ENCODE assay signal across 8 mouse cellular contexts in genomic region chr10:62650881-62651810, GRCm38 (mm10). TPM values are rescaled to one million over a fixed set of nuclear protein-coding genes. Genes with fewer than 3 reads are reported as not detected.
DNase-seq lines count a peak whose midpoint lies in the region; ATAC-seq and TF ChIP-seq lines count a peak whose summit lies in the region.

Gene Ddx50, minus strand, starts transcription at chr10:62651218.

- no peak for TF ChIP-seq CTCF in E14TG2a.4 (conservative IDR thresholded peaks at IDR 0.05; ENCODE audit: low read length)
- TF ChIP-seq CTCF in heart, postnatal 0 days (IDR thresholded peaks at IDR 0.05; ENCODE audit: low read depth): no peak
- no peak for TF ChIP-seq CTCF in testis, adult 2 months (IDR thresholded peaks at IDR 0.05; ENCODE audit: control insufficient read depth, insufficient read depth, insufficient replicate concordance, low read depth, low read length)

- peak; percentile 95 for DNase-seq in c-Kit-positive CD71-positive TER-119-positive erythroid progenitor cells, embryonic 14.5 days (ENCODE audit: low spot score)
- DNase-seq in heart, postnatal 0 days (ENCODE audit: low spot score): peak; percentile 100
- DNase-seq in kidney, postnatal 4 days: peak; percentile 98 to 99

- H3K27ac ChIP-seq in forebrain, embryonic 12.5 days: peak within 1 kb of the TSS; percentile 88
- peak within 1 kb of the TSS; percentile 95 for H3K27ac ChIP-seq in heart, postnatal 0 days (ENCODE audit: low read depth)
- H3K27ac ChIP-seq in liver, embryonic 16.5 days (ENCODE audit: low read length): peak within 1 kb of the TSS; percentile 91
- peak within 1 kb of the TSS; percentile 95 for H3K27ac ChIP-seq in neural tube, embryonic 13.5 days (replicated peaks)
- H3K27ac ChIP-seq in testis, adult 2 months (ENCODE audit: control insufficient read depth, insufficient read depth, low read depth, low read length): peak within 1 kb of the TSS; percentile 99

- under 1% methylated on average over 87 of the region's 89 CpGs for WGBS in forebrain, embryonic 12.5 days
- 1% methylated on average over 82 of the region's 89 CpGs for WGBS in heart, postnatal 0 days
- under 1% methylated on average over 89 of the region's 89 CpGs for WGBS in liver, embryonic 16.5 days (ENCODE audit: insufficient replicate concordance)
- 0% methylated on average over 80 of the region's 89 CpGs for WGBS in neural tube, embryonic 13.5 days

- H3K9ac ChIP-seq in forebrain, embryonic 12.5 days: peak within 1 kb of the TSS; percentile 73
- peak within 1 kb of the TSS; percentile 89 for H3K9ac ChIP-seq in heart, postnatal 0 days (replicated peaks; ENCODE audit: low read depth, low read length)
- H3K9ac ChIP-seq in liver, embryonic 16.5 days (ENCODE audit: low read depth, low read length): peak within 1 kb of the TSS; percentile 89
- H3K9ac ChIP-seq in neural tube, embryonic 13.5 days: peak within 1 kb of the TSS; percentile 93

- H3K4me2 ChIP-seq in forebrain, embryonic 12.5 days: peak within 1 kb of the TSS; percentile 80
- H3K4me2 ChIP-seq in heart, postnatal 0 days (ENCODE audit: low read depth, low read length): peak within 1 kb of the TSS; percentile 87
- peak within 1 kb of the TSS; percentile 85 for H3K4me2 ChIP-seq in liver, embryonic 16.5 days (ENCODE audit: low read depth, low read length)
- peak within 1 kb of the TSS; percentile 85 for H3K4me2 ChIP-seq in neural tube, embryonic 13.5 days

- TF ChIP-seq POLR2A in testis, adult 2 months (IDR thresholded peaks at IDR 0.05; ENCODE audit: control insufficient read depth, low read depth, low read length): peak; percentile 83

- ATAC-seq in forebrain, embryonic 12.5 days (ENCODE audit: low FRiP score): peak; percentile 100
- peak; percentile 98 for ATAC-seq in heart, postnatal 0 days (ENCODE audit: insufficient read depth, low read depth)
- ATAC-seq in liver, embryonic 16.5 days (ENCODE audit: low read depth): peak; percentile 95
- peak; percentile 100 for ATAC-seq in neural tube, embryonic 13.5 days (ENCODE audit: low read depth)

- peak; percentile 98 for TF ChIP-seq EP300 in heart, postnatal 0 days (IDR thresholded peaks at IDR 0.05; ENCODE audit: low read depth)

- peaks cover 18% of the 10 kb centered on the region for H3K36me3 ChIP-seq in E14TG2a.4 (ENCODE audit: insufficient read depth, low read length)
- H3K36me3 ChIP-seq in forebrain, embryonic 12.5 days (replicated peaks): peaks cover 14% of the 10 kb centered on the region
- peaks cover 11% of the 10 kb centered on the region for H3K36me3 ChIP-seq in heart, postnatal 0 days (replicated peaks; ENCODE audit: control insufficient read depth, insufficient read depth, low read length)
- peaks cover 5% of the 10 kb centered on the region for H3K36me3 ChIP-seq in liver, embryonic 16.5 days (ENCODE audit: control insufficient read depth, insufficient read depth)
- peaks cover 10% of the 10 kb centered on the region for H3K36me3 ChIP-seq in neural tube, embryonic 13.5 days
- no peaks in the 10 kb centered on the region; the same call in 1 of the 2 replicates for H3K36me3 ChIP-seq in testis, adult 2 months (ENCODE audit: control insufficient read depth, insufficient read depth, low read length)

- H3K4me3 ChIP-seq in E14TG2a.4 (replicated peaks; ENCODE audit: low read length): peak within 1 kb of the TSS; percentile 99
- H3K4me3 ChIP-seq in forebrain, embryonic 12.5 days (replicated peaks): peak within 1 kb of the TSS; percentile 83
- peak within 1 kb of the TSS; percentile 69 for H3K4me3 ChIP-seq in heart, postnatal 0 days (ENCODE audit: low read depth, low read length)
- H3K4me3 ChIP-seq in liver, embryonic 16.5 days (ENCODE audit: low read depth, low read length): peak within 1 kb of the TSS; percentile 99
- H3K4me3 ChIP-seq in neural tube, embryonic 13.5 days: peak within 1 kb of the TSS; percentile 89
- peak within 1 kb of the TSS; percentile 95 for H3K4me3 ChIP-seq in testis, adult 2 months (ENCODE audit: control insufficient read depth, low read depth, low read length)

- no peaks in the 10 kb centered on the region for H3K9me3 ChIP-seq in E14TG2a.4 (ENCODE audit: low read length)
- H3K9me3 ChIP-seq in forebrain, embryonic 12.5 days: no peaks in the 10 kb centered on the region
- no peaks in the 10 kb centered on the region for H3K9me3 ChIP-seq in heart, postnatal 0 days (replicated peaks; ENCODE audit: control insufficient read depth, low read length)
- H3K9me3 ChIP-seq in liver, embryonic 16.5 days (replicated peaks; ENCODE audit: control insufficient read depth, low read length): no peaks in the 10 kb centered on the region
- no peaks in the 10 kb centered on the region for H3K9me3 ChIP-seq in neural tube, embryonic 13.5 days

- H3K4me1 ChIP-seq in E14TG2a.4 (replicated peaks; ENCODE audit: low read depth, low read length): peaks cover 16% of the 10 kb centered on the region
- peaks cover 17% of the 10 kb centered on the region for H3K4me1 ChIP-seq in forebrain, embryonic 12.5 days
- H3K4me1 ChIP-seq in heart, postnatal 0 days (ENCODE audit: control insufficient read depth, insufficient read depth): peaks cover 16% of the 10 kb centered on the region
- H3K4me1 ChIP-seq in liver, embryonic 16.5 days (ENCODE audit: control insufficient read depth, low read depth, low read length): peaks cover 12% of the 10 kb centered on the region
- peaks cover 20% of the 10 kb centered on the region for H3K4me1 ChIP-seq in neural tube, embryonic 13.5 days (replicated peaks)
- H3K4me1 ChIP-seq in testis, adult 2 months (ENCODE audit: control insufficient read depth, insufficient read depth, low read length): no peaks in the 10 kb centered on the region; the same call in none of the 2 replicates

- H3K27me3 ChIP-seq in E14TG2a.4 (ENCODE audit: insufficient read depth, low read length): no peaks in the 10 kb centered on the region
- no peaks in the 10 kb centered on the region for H3K27me3 ChIP-seq in forebrain, embryonic 12.5 days
- H3K27me3 ChIP-seq in heart, postnatal 0 days (ENCODE audit: control insufficient read depth, insufficient read depth, low read length): no peaks in the 10 kb centered on the region
- no peaks in the 10 kb centered on the region for H3K27me3 ChIP-seq in liver, embryonic 16.5 days (ENCODE audit: control insufficient read depth, insufficient read depth, low read depth, low read length)
- no peaks in the 10 kb centered on the region for H3K27me3 ChIP-seq in neural tube, embryonic 13.5 days
- no peaks in the 10 kb centered on the region for H3K27me3 ChIP-seq in testis, adult 2 months (ENCODE audit: control insufficient read depth, insufficient read depth, low read length)

RNA-seq across cellular contexts. Expression of gene Ddx50, which starts in this region (rescaled TPM):
- polyA plus RNA-seq in forebrain, embryonic 12.5 days (2016; fragmentation: Nextera tagmentation; extraction: Ambion mirVana): 130 and 136 TPM in 2 replicates
- 40.2 and 56.5 TPM in 2 replicates for total RNA-seq in heart, postnatal 0 days (2014; rRNA removed; ENCODE audit: low replicate concordance)
- polyA plus RNA-seq in heart, postnatal 0 days (2015; fragmentation: Nextera tagmentation; extraction: Ambion mirVana): 79.0 and 79.4 TPM in 2 replicates
- 34.4 and 35.4 TPM in 2 replicates for polyA plus RNA-seq in liver, embryonic 16.5 days (2015; fragmentation: Nextera tagmentation; extraction: Ambion mirVana)
- 88.3 and 96.9 TPM in 2 replicates for polyA plus RNA-seq in neural tube, embryonic 13.5 days (2015; fragmentation: Nextera tagmentation; extraction: Ambion mirVana)
- 17.8 and 21.0 TPM in 2 replicates for polyA plus RNA-seq in testis, adult 2 months (2012; rRNA removed)

Comparison
In these comparisons a context has a peak if more than half of its experiments do, and no peak if none do; other contexts are left out.
1. Peak in every context shown above with its lines: DNase-seq, ATAC-seq, H3K4me3 ChIP-seq and H3K27ac ChIP-seq.